Mouse (Mus musculus) liver, embryonic 16.5 days (tissue): ENCODE results near the gene Hrasls. TPM values are rescaled to one million over a fixed set of nuclear protein-coding genes. Genes with fewer than 3 reads are reported as not detected.

Source experiments
- ATAC-seq: fragments of 200-750 bp; cut with Nextera tagmentation; 2 replicates; pipeline ENCODE4 v1.8.0; 2017; ENCODE audit warnings: low read depth, mild to moderate bottlenecking, moderate number of reproducible peaks, moderate library complexity
- H3K27ac ChIP-seq: fragments of 300-500 bp; sonication (generic); 2 replicates; pipeline ENCODE4 v1.5.1; 2014; ENCODE audit warnings: mild to moderate bottlenecking, low read length
- H3K27me3 ChIP-seq: fragments of 300-500 bp; sonication (generic); 2 replicates; pipeline ENCODE4 v1.6.1; 2014; ENCODE audit warnings: low read depth, low read length, mixed read lengths; ENCODE audit not compliant: control insufficient read depth, insufficient read depth
- H3K36me3 ChIP-seq: fragments of 300-500 bp; sonication (generic); 2 replicates; pipeline ENCODE4 v1.6.1; 2014; ENCODE audit warnings: mild to moderate bottlenecking; ENCODE audit not compliant: control insufficient read depth, insufficient read depth
- H3K4me1 ChIP-seq: fragments of 300-500 bp; sonication (generic); 2 replicates; pipeline ENCODE4 v1.6.1; 2014; ENCODE audit warnings: low read depth, low read length, mixed read lengths; ENCODE audit not compliant: control insufficient read depth
- H3K4me2 ChIP-seq: fragments of 300-500 bp; sonication (generic); 2 replicates; pipeline ENCODE4 v1.6.1; 2014; ENCODE audit warnings: low read depth, low read length, mixed read lengths
- H3K4me3 ChIP-seq: fragments of 300-500 bp; sonication (generic); 2 replicates; pipeline ENCODE4 v1.5.1; 2014; ENCODE audit warnings: low read depth, mild to moderate bottlenecking, low read length
- H3K9ac ChIP-seq: fragments of 300-500 bp; sonication (generic); 2 replicates; pipeline ENCODE4 v1.6.1; 2014; ENCODE audit warnings: low read depth, low read length
- H3K9me3 ChIP-seq: fragments of 300-500 bp; sonication (generic); replicated peaks from 2 replicates; pipeline ENCODE4 v1.6.1; 2016; ENCODE audit warnings: low read length; ENCODE audit not compliant: control insufficient read depth
- WGBS: fragments of 180-500 bp; shearing (Covaris S2); extraction: QIAGEN DNeasy Blood & Tissue Kit; methylation state at CpG from one replicate; pipeline ENCODE4 v1.1.7; 2014; ENCODE audit not compliant: insufficient replicate concordance; 5-methylcytosine and 5-hydroxymethylcytosine counted together
- polyA plus RNA-seq: library from polyadenylated mRNA; unstranded; fragments of >200 nt; fragmentation: Nextera tagmentation; extraction: Ambion mirVana; gene quantifications from 2 replicates; pipeline ENCODE4 v1.2.1, GENCODE M21; 2015

The Hrasls gene
- polyA plus RNA-seq, 1 experiment from 2014 or later = not detected

GRCm38 (mm10) chr16:29198461-29198860, 11.0 kb upstream of the Hrasls start:
- no peak for ATAC-seq
- Histone ChIP-seq H3K27ac (no peak overlapping the region), H3K4me1 (no peaks in the 10 kb centered on the region), H3K36me3 (no peaks in the 10 kb centered on the region), H3K4me3 (no peak overlapping the region), H3K9me3 (no peaks in the 10 kb centered on the region), H3K4me2 (no peak overlapping the region), H3K27me3 (no peaks in the 10 kb centered on the region), H3K9ac (no peak overlapping the region)
- 45% methylated on average over 5 of the region's 5 CpGs for WGBS

GRCm38 (mm10) chr16:29201146-29201545, 8.3 kb upstream of the Hrasls start:
- 41% methylated on average over 2 of the region's 2 CpGs for whole genome bisulfite sequencing

GRCm38 (mm10) chr16:29204875-29205274, 4.6 kb upstream of the Hrasls start:
- H3K9me3 ChIP-seq = no peaks in the 10 kb centered on the region
- no peaks in the 10 kb centered on the region; the same call in 1 of the 2 replicates for H3K27me3 ChIP-seq
- H3K27ac ChIP-seq = no peak overlapping the region
- ATAC-seq = no peak
- H3K36me3 ChIP-seq = no peaks in the 10 kb centered on the region
- no peaks in the 10 kb centered on the region for H3K4me1 ChIP-seq
- H3K4me3 ChIP-seq = no peak overlapping the region
- H3K4me2 ChIP-seq = no peak overlapping the region
- H3K9ac ChIP-seq = no peak overlapping the region
- 71% methylated on average over 7 of the region's 7 CpGs for WGBS

More at GRCm38 (mm10) chr16:29201146-29201545, 8.3 kb upstream of the Hrasls start:
- Histone ChIP-seq H3K4me2 (no peak overlapping the region), H3K4me3 (no peak overlapping the region), H3K9me3 (no peaks in the 10 kb centered on the region), H3K27me3 (no peaks in the 10 kb centered on the region), H3K9ac (no peak overlapping the region), H3K27ac (no peak overlapping the region), H3K36me3 (no peaks in the 10 kb centered on the region), H3K4me1 (no peaks in the 10 kb centered on the region)
- no peak for ATAC-seq

- Histone ChIP-seq H3K27me3 (no peaks in the 10 kb centered on the region; the same call in 1 of the 2 replicates), H3K36me3 (no peaks in the 10 kb centered on the region), H3K9me3 (no peaks in the 10 kb centered on the region), H3K4me2 (no peak overlapping the region), H3K4me1 (no peaks in the 10 kb centered on the region), H3K4me3 (no peak overlapping the region), H3K9ac (no peak overlapping the region), H3K27ac (no peak overlapping the region)
- ATAC-seq = no peak
- WGBS = 29% methylated on average over 2 of the region's 2 CpGs
Measured at GRCm38 (mm10) chr16:29205581-29205980, 3.9 kb upstream of the Hrasls start.

- ATAC-seq = no peak
- H3K36me3 ChIP-seq = no peaks in the 10 kb centered on the region
- no peak overlapping the region for H3K9ac ChIP-seq
- no peak overlapping the region for H3K27ac ChIP-seq
- no peaks in the 10 kb centered on the region for H3K4me1 ChIP-seq
- WGBS = 62% methylated on average over 7 of the region's 7 CpGs
- no peaks in the 10 kb centered on the region for H3K9me3 ChIP-seq
- no peaks in the 10 kb centered on the region; the same call in 1 of the 2 replicates for H3K27me3 ChIP-seq
- no peak overlapping the region for H3K4me3 ChIP-seq
- no peak overlapping the region for H3K4me2 ChIP-seq
Measured at GRCm38 (mm10) chr16:29208841-29209240, 654 bp upstream of the Hrasls start.

GRCm38 (mm10) chr16:29216395-29217295, 7.2 kb downstream of the Hrasls start:
- H3K4me2 ChIP-seq = no peak overlapping the region
- WGBS = 64% methylated on average over 5 of the region's 5 CpGs
- no peak for ATAC-seq

GRCm38 (mm10) chr16:29235951-29236350, 26.5 kb downstream of the Hrasls start:
- Histone ChIP-seq H3K9ac (no peak overlapping the region), H3K4me1 (no peaks in the 10 kb centered on the region), H3K27me3 (no peaks in the 10 kb centered on the region), H3K36me3 (no peaks in the 10 kb centered on the region), H3K4me2 (no peak overlapping the region), H3K27ac (no peak overlapping the region), H3K4me3 (no peak overlapping the region), H3K9me3 (no peaks in the 10 kb centered on the region)
- 54% methylated on average over 5 of the region's 5 CpGs for WGBS
- ATAC-seq = no peak

More at GRCm38 (mm10) chr16:29216395-29217295, 7.2 kb downstream of the Hrasls start:
- Histone ChIP-seq H3K4me1 (no peaks in the 10 kb centered on the region), H3K9ac (no peak overlapping the region), H3K9me3 (no peaks in the 10 kb centered on the region), H3K27me3 (no peaks in the 10 kb centered on the region), H3K27ac (no peak overlapping the region), H3K4me3 (no peak overlapping the region), H3K36me3 (no peaks in the 10 kb centered on the region)

GRCm38 (mm10) chr16:29254325-29254724, 44.8 kb downstream of the Hrasls start:
- H3K27ac ChIP-seq = no peak overlapping the region
- H3K4me2 ChIP-seq = no peak overlapping the region
- no peaks in the 10 kb centered on the region for H3K4me1 ChIP-seq
- H3K9me3 ChIP-seq = no peaks in the 10 kb centered on the region
- no peak for ATAC-seq
- no peaks in the 10 kb centered on the region for H3K36me3 ChIP-seq
- H3K4me3 ChIP-seq = no peak overlapping the region
- H3K9ac ChIP-seq = no peak overlapping the region
- H3K27me3 ChIP-seq = no peaks in the 10 kb centered on the region
- 48% methylated on average over 4 of the region's 4 CpGs for WGBS
